Mouse (Mus musculus) cerebellum, postnatal 10 days (tissue): ENCODE results near the gene Rack1.
A peak's percentile ranks its signal among the peaks of the same experiment; 100 is the strongest.
"Not testable (repeated sequence)": the region's sequence is repeated elsewhere in the genome, so short reads cannot be mapped to it uniquely, and the experiment has no call there.

ENCODE experiments used
- DNase-seq, 2 experiments: peaks; one replicate each; pipeline ENCODE4 v3.0.0; 2021; ENCODE audit warnings: mixed read lengths in 2 of 2

Rack1 gene

DNA sequence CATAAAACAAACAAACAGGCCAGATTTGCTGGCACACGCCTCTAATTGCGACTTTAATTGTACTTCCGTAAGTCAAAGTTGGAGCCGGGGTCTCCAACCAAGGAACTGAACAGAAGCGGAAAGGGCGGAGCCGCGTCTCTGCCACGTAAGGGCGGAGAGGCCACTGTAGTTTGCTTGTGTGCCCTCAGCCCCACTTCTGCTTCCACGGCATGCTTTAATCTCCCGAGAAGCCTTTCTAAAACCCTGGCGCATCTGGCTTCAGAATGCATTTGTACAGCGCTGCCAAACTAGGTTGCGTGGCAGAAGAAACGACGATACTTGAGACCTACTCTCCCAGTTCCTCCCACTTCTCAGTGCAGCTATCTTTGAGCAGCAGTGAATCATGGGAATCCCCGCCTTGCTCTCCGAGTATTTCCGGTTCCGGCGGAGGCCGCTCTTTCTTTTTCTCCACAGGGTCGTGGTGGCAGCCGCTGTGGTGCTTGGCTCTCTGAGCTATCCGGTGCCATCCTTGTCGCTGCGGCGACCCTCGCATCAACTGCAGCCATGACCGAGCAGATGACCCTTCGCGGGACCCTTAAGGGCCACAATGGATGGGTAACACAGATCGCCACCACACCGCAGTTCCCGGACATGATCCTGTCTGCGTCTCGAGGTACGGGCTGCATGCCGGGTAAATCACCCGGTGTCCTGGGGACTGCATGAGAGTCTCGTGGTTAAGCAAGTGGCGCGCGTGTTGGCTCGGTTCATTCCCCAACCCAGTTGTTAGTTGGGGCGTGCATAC is at the start of gene Rack1:
Gene Rack1, plus strand, starts transcription at position 412 of the 781 bp plus-strand sequence.
- DNase-seq = peak; percentile 92

DNA sequence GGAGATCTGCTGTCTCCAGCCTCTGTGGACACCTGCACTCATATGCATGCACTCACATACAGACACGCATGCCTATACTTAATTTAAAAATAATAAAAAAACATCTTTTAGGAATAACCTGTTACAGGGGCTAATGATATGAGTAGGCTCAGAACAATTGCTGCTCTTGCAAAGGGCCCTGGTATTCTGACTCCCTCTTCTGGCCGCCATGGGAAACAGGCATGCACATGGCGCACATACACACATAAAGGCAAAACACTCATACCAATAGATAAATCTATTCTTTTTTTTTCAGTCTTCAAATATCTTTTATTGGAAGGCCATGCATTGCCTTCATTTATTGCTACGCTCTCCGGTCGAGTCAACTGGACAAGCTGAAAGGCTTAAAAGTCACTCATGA is 49.7 kb upstream of the Rack1 start:
- DNase-seq = no peak

DNA sequence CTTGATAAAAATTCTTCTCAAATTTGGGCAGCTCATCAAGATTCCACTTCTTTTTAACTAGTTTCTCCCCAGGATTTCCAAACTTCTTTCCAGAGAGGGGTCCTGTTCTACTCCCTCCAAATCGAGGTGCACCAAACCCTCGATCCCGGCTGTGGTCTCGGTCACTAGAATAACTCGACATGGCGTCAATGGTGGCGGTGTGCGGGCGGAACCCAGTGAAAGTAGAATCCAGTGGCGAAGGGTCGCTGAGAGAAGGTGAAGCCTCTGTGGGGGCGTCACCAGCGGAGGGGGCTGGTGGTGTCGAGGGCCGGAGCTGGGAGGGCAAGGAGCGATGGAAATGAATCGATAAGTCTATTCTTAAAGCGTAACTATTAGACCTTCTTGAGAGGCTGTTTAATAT is 46.6 kb upstream of the Rack1 start:
- not testable (repeated sequence) for DNase-seq

DNA sequence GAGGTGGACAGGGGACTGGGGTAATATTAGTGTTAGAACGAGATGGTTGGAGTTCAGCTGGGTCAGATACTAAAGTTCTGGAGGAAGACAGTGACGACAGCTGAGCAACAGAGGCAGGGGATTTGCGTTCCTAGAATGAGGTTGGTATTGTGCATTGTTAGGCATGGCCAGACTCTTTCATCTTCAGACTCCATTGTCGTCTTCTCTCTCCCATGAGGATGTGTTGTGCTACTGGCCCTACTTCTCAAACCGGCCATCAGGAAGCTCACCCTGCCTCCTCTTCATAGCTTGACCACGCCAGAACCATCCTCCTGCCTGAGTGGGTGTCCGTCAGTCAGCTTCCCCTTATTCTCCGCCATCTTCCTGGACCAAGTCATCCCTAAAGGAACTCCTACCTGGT is 41.1 kb upstream of the Rack1 start:
- DNase-seq = no peak

- no peak for DNase-seq
Observed at GRCm38 (mm10) chr11:48764119-48764518, 36.0 kb upstream of the Rack1 start.

DNA sequence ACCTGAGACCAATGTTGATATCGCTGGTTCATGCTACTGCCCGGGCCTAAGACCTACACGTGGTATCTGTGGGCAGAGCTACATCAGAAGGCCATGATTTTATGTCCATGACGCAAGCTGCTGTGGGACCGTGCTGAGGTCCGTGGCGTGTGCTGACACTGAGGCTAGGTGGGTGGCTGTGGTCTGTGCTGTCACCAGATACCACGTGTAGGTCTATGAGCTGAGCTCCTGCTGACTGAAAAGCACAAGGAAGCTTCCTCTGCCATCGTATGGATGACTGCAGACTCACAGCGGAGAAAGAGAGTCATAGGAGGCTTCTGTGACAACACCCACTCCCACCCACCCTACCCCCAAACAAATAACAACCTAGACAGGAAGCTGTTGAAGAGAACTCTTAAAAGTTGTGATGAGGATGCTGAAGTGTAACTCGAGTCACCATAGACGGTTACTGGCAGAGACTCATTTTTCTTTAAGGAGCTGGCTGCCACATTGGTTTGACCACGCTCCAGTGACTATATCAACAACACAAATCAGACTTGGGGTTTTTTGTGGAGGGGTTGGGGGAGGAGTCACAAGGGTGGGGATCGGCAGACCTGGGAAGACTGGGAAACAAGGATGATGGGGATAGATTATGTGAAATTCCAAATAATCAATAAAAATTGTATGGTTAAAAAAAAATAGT is 32.8 kb upstream of the Rack1 start:
- DNase-seq = no peak

GRCm38 (mm10) chr11:48771691-48772090 is 28.4 kb upstream of the Rack1 start:
- peak; percentile 28 to 41 for DNase-seq

DNA sequence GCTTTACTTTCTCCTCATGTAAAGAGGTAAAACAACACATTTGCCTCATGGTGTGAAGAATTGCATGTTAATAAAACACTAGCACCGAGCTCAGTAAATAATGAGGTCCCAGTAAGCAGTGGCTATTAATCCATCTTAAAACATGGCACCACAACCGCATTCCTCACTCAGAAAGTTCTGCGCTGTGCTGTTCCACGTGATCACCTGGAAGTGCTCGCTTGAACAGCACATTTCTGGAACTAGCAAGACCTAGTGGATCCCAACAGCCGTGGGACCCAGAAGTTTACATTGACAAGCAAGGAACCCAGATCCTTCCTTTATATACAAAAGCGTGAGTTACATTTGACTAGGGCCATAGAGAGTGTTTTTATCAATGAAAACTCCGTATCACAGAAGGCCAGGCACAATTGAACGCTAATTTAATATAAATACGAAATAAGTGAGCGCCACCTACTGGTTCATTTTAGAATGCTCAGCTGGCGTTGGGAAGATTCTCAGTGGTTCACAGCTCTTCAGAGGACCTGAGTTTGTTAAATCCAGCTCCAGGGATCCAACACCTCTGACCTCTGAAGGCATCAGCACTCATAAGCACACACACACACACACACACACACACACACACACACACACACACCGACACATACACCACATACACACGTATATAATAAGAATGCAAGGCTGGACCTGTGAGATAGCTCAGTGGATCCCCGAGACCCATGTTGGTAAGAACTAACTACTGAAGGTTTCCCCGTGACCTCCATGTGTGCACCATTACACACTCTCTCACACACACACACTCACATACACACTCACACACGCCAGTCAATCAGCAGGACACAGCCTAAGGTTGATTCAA is 25.5 kb upstream of the Rack1 start:
- peak; percentile 72 to 82 for DNase-seq

DNA sequence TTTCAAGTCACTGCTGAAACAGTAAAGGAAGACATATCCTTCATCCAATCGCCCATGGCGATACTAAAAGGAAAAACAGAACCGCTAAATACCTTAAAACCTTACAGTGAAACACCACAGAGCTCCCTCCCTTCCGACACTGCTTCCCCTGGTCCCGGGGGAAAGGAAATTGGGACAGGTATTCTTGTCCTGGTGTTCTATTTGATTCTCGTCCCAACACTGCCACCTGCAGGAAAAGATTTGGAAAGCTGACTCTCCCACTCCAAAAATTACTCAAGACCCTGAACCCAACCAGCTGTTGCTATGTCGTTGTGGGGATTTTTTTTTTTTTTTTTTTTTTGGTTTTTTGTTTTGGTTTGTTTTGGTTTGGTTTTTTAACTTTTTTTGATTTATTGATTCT is 24.6 kb upstream of the Rack1 start:
- DNase-seq = peak; percentile 81 to 86

GRCm38 (mm10) chr11:48776664-48777063 is 23.5 kb upstream of the Rack1 start:
- DNase-seq = no peak

GRCm38 (mm10) chr11:48777303-48777702 is 22.8 kb upstream of the Rack1 start:
- DNase-seq = no peak

DNA sequence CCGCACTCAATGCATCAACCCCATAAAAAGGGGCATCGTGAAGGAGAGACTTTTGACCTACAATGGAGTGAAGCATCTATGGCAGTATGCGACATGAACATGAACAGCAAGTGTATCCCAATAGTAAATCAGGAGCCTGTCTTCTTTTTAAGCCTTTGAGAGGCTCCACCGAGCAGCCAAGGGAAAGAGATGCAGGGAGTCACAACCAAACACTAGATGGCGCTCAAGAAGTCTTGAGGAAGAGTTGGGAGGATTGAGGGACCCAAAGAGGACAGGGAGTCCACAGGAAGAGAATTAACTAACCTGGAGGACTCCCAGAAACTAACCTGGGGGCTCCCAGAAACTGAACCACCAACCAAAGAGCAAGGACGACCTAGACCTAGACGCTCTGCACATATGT is 20.7 kb upstream of the Rack1 start:
- peak; percentile 62 to 76 for DNase-seq

GRCm38 (mm10) chr11:48782243-48782642 is 17.9 kb upstream of the Rack1 start:
- no peak for DNase-seq

GRCm38 (mm10) chr11:48787455-48788211 is 12.5 kb upstream of the Rack1 start:
- peak; percentile 67 to 70 for DNase-seq

- DNase-seq = peak; percentile 92 to 93
Observed at GRCm38 (mm10) chr11:48788311-48789089, 11.6 kb upstream of the Rack1 start.

- DNase-seq = no peak
Observed at GRCm38 (mm10) chr11:48789215-48789614, 10.9 kb upstream of the Rack1 start.

GRCm38 (mm10) chr11:48789973-48790823 is 9.9 kb upstream of the Rack1 start:
- DNase-seq = peak; percentile 94

- DNase-seq = no peak
Observed at GRCm38 (mm10) chr11:48790946-48791345, 9.2 kb upstream of the Rack1 start.

DNA sequence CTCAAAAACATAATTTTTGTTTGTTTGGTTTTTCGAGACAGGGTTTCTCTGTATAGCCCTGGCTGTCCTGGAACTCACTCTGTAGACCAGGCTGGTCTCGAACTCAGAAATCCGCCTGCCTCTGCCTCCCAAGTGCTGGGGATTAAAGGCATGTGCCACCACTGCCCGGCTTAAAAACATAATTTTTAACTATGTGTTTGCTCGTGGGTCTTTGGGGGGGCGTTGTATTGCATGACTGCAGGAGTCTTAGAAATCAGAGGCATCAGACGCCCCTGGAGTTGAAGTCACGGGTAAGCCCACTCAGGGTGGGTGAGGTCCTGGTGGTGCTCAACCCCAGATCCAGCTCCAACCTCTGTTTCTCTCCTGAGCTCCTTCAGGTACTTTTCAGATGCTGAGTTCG is 8.2 kb upstream of the Rack1 start:
- not testable (repeated sequence) for DNase-seq

- no peak for DNase-seq
Observed at GRCm38 (mm10) chr11:48793184-48793583, 6.9 kb upstream of the Rack1 start.

DNA sequence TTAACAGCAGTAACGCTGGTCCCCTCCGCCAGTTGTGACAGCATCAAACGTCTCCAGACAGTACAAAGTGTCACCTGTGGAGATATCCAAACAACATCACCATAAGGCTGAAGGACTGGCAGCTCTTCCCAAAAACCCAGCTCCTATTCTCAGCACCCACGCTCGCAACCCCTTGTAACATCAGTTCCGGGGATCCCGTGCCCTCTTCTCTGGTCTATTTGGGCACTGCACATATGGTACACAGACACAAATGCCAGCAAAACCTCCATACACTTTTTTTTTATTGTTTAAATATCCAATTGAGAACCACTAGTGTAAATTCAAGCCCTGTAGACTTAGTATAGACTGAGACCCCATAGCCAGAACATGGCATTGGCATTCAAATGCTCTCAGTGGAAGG is 4.9 kb upstream of the Rack1 start:
- DNase-seq = peak in 1 of 2 experiments; percentile 31
